Mouse (Mus musculus) frontal cortex, postnatal 25 days (tissue): ENCODE measurements at regions not wholly inside any gene's neighbourhood (a gene's known extent, or its start where the extent isn't known, plus 50 kb on each side); places are given as distances from the start of the nearest gene placed in this dataset.
A peak's percentile ranks its signal among the peaks of the same experiment; 100 is the strongest.

ENCODE experiments used
- DNase-seq, 2 experiments: peaks; one replicate each; pipeline ENCODE4 v3.0.0; 2022; ENCODE audit warnings: low spot score in 2 of 2

- no peak for DNase-seq
Observed at GRCm38 (mm10) chr1:185151130-185151799, 52.7 kb upstream of the Rab3gap2 start.

- DNase-seq = peak in 1 of 2 experiments; percentile 8
Observed at GRCm38 (mm10) chr1:185150431-185151129, 53.3 kb upstream of the Rab3gap2 start.

GRCm38 (mm10) chr1:185144791-185145190, 59.1 kb upstream of the Rab3gap2 start:
- DNase-seq = no peak

- no peak for DNase-seq
Observed at GRCm38 (mm10) chr1:185144006-185144405, 59.9 kb upstream of the Rab3gap2 start.

- DNase-seq = no peak
Observed at GRCm38 (mm10) chr1:185140317-185140716, 63.6 kb upstream of the Rab3gap2 start.

- no peak for DNase-seq
Observed at GRCm38 (mm10) chr1:185128209-185128608, 75.7 kb upstream of the Rab3gap2 start.

- no peak for DNase-seq
Observed at GRCm38 (mm10) chr1:185125737-185126286, 78.1 kb upstream of the Rab3gap2 start.

GRCm38 (mm10) chr1:185121552-185121951, 82.4 kb upstream of the Rab3gap2 start:
- DNase-seq = no peak

GRCm38 (mm10) chr1:185120416-185120815, 83.5 kb upstream of the Rab3gap2 start:
- DNase-seq = no peak

GRCm38 (mm10) chr1:185117711-185118110, 86.2 kb upstream of the Rab3gap2 start:
- no peak for DNase-seq

- no peak for DNase-seq
Observed at GRCm38 (mm10) chr1:185113687-185114086, 90.2 kb upstream of the Rab3gap2 start.

GRCm38 (mm10) chr1:185112017-185112399, 91.9 kb upstream of the Rab3gap2 start:
- no peak for DNase-seq

GRCm38 (mm10) chr1:185111347-185112016, 92.4 kb upstream of the Rab3gap2 start:
- DNase-seq = no peak

GRCm38 (mm10) chr1:185104945-185105884, 98.7 kb upstream of the Rab3gap2 start:
- DNase-seq = no peak

GRCm38 (mm10) chr1:185103803-185104202, 100.1 kb upstream of the Rab3gap2 start:
- no peak for DNase-seq

GRCm38 (mm10) chr1:185098975-185099958, 99.9 kb upstream of the Mark1 start:
- DNase-seq = no peak

- no peak for DNase-seq
Observed at GRCm38 (mm10) chr1:185098195-185098974, 99.0 kb upstream of the Mark1 start.

GRCm38 (mm10) chr1:185096741-185097140, 97.4 kb upstream of the Mark1 start:
- DNase-seq = no peak

- no peak for DNase-seq
Observed at GRCm38 (mm10) chr1:185092757-185093156, 93.4 kb upstream of the Mark1 start.
